Mouse (Mus musculus): Measurements from ENCODE around the gene Rasl12. TPM values are rescaled to one million over a fixed set of nuclear protein-coding genes. Genes with fewer than 3 reads are reported as not detected.

Gene Rasl12
- polyA plus RNA-seq, 1 experiment from 2014 or later = 0.08 TPM

DNA sequence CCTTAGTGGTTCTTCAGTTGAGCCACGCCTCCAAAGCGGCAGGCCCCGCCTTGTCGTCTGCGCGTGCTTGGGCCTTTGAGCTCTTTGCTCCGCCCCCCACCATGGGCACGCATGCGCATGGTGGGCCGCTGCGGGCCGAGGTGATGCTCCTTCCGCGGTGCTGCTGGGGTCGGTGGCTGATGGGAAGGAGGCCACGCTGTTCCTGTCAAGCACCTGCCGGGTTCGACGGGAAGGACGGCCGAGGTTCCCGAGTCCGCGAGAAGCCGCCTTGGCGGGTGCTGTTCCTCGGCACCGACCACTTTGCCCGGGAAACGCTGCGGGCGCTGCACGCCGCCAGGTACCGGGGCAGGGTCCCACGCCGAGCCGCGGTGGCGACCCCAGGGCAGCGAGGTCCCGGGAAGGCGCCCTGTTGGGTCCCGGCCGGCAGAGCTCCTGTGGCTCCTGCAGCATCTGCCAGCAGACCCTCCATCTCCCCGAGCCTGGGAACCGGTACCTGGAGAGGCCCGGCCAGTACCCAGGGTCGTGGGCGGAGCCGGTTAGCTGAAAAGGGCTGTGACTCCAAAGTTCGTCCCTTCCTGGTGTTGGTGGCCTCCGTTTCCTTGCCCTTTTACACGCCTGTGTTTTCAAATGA, 37.5 kb downstream of the Rasl12 start, which contains the start of gene Mtfmt:
Gene Mtfmt, plus strand, starts transcription at position 112 of the 631 bp plus-strand sequence.
- Histone ChIP-seq H3K4me2 (ENCODE audit: low read depth, low read length) (peak within 1 kb of the TSS; percentile 90), H3K27me3 (ENCODE audit: insufficient read depth, low read length) (no peaks in the 10 kb centered on the region), H3K4me3 (ENCODE audit: low read depth, low read length) (peak within 1 kb of the TSS; percentile 98), H3K9ac (replicated peaks) (peak within 1 kb of the TSS; percentile 86), H3K36me3 (replicated peaks; ENCODE audit: insufficient read depth, low read length) (peaks cover 5% of the 10 kb centered on the region; the same call in 1 of the 2 replicates), H3K4me1 (ENCODE audit: insufficient read depth) (peaks cover 5% of the 10 kb centered on the region), H3K9me3 (ENCODE audit: low read length) (no peaks in the 10 kb centered on the region), H3K27ac (ENCODE audit: low read depth) (peak within 1 kb of the TSS; percentile 58)
- ATAC-seq = peak; percentile 91
- TF ChIP-seq CTCF (IDR thresholded peaks at IDR 0.05; ENCODE audit: low read depth) = no peak
- no peak for TF ChIP-seq EP300 (IDR thresholded peaks at IDR 0.05; ENCODE audit: low read depth)
- peak; percentile 98 for DNase-seq
- under 1% methylated on average over 52 of the region's 54 CpGs for WGBS (ENCODE audit: insufficient replicate concordance)

GRCm38 (mm10) chr9:65444692-65445091, 46.4 kb downstream of the Rasl12 start:
- no peaks in the 10 kb centered on the region for H3K9me3 ChIP-seq (ENCODE audit: low read length)
- no peaks in the 10 kb centered on the region for H3K27me3 ChIP-seq (ENCODE audit: insufficient read depth, low read length)
- no peak overlapping the region for H3K4me2 ChIP-seq (ENCODE audit: low read depth, low read length)
- H3K4me3 ChIP-seq (ENCODE audit: low read depth, low read length) = no peak overlapping the region
- H3K27ac ChIP-seq (ENCODE audit: low read depth) = no peak overlapping the region
- no peak overlapping the region for H3K9ac ChIP-seq (replicated peaks)
- no peaks in the 10 kb centered on the region for H3K4me1 ChIP-seq (ENCODE audit: insufficient read depth)
- 89% methylated on average over 4 of the region's 4 CpGs for WGBS (ENCODE audit: insufficient replicate concordance)
- ATAC-seq (no peak), DNase-seq (no peak)
- peaks cover 39% of the 10 kb centered on the region for H3K36me3 ChIP-seq (replicated peaks; ENCODE audit: insufficient read depth, low read length)
- no peak for TF ChIP-seq EP300 (IDR thresholded peaks at IDR 0.05; ENCODE audit: low read depth)
- 0 out of 2 replicates have a peak, but pooled peaks have one; percentile 7 for TF ChIP-seq CTCF (IDR thresholded peaks at IDR 0.05; ENCODE audit: low read depth)

- Histone ChIP-seq H3K36me3 (replicated peaks; ENCODE audit: insufficient read depth, low read length) (peaks cover 41% of the 10 kb centered on the region), H3K27me3 (ENCODE audit: insufficient read depth, low read length) (no peaks in the 10 kb centered on the region), H3K4me1 (ENCODE audit: insufficient read depth) (no peaks in the 10 kb centered on the region), H3K4me3 (ENCODE audit: low read depth, low read length) (no peak overlapping the region), H3K9me3 (ENCODE audit: low read length) (no peaks in the 10 kb centered on the region), H3K4me2 (ENCODE audit: low read depth, low read length) (no peak overlapping the region), H3K27ac (ENCODE audit: low read depth) (no peak overlapping the region), H3K9ac (replicated peaks) (no peak overlapping the region)
- WGBS (ENCODE audit: insufficient replicate concordance) = 87% methylated on average over 6 of the region's 6 CpGs
- TF ChIP-seq EP300 (IDR thresholded peaks at IDR 0.05; ENCODE audit: low read depth) (no peak), CTCF (IDR thresholded peaks at IDR 0.05; ENCODE audit: low read depth) (no peak)
- ATAC-seq (no peak), DNase-seq (no peak)
Measured at GRCm38 (mm10) chr9:65447951-65448350, 49.6 kb downstream of the Rasl12 start.

GRCm38 (mm10) chr9:65458975-65459374, 60.7 kb downstream of the Rasl12 start:
- WGBS (ENCODE audit: insufficient replicate concordance) = 85% methylated on average over 2 of the region's 2 CpGs
- Histone ChIP-seq H3K4me1 (ENCODE audit: insufficient read depth) (peaks cover 12% of the 10 kb centered on the region), H3K27ac (ENCODE audit: low read depth) (no peak overlapping the region), H3K9ac (replicated peaks) (no peak overlapping the region), H3K36me3 (replicated peaks; ENCODE audit: insufficient read depth, low read length) (no peaks in the 10 kb centered on the region), H3K27me3 (ENCODE audit: insufficient read depth, low read length) (no peaks in the 10 kb centered on the region), H3K4me3 (ENCODE audit: low read depth, low read length) (no peak overlapping the region), H3K9me3 (ENCODE audit: low read length) (no peaks in the 10 kb centered on the region), H3K4me2 (ENCODE audit: low read depth, low read length) (no peak overlapping the region)
- DNase-seq = no peak
- ATAC-seq = no peak
- TF ChIP-seq CTCF (IDR thresholded peaks at IDR 0.05; ENCODE audit: low read depth) (no peak), EP300 (IDR thresholded peaks at IDR 0.05; ENCODE audit: low read depth) (no peak)

DNA sequence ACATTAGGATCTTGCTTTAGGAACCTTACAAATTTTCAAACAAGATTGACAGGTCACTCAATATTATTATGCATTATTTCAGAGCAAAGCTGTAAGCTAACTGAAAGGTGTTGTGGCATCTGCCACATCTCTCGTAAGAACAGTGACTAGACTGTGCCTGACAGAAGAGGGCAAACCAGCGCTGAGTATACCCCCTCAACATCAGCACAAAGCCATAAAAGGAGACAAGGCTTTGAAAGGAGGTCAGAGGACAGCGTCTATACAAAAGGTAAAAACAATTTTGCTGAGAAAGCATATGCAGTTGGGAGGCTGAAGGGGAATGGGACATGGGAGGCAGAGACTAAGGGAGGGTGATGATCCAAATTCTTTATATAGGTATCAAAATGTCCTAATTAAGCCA, 61.9 kb downstream of the Rasl12 start:
- DNase-seq = no peak
- no peaks in the 10 kb centered on the region for H3K27me3 ChIP-seq (ENCODE audit: insufficient read depth, low read length)
- H3K27ac ChIP-seq (ENCODE audit: low read depth) = no peak overlapping the region
- no peak overlapping the region for H3K9ac ChIP-seq (replicated peaks)
- peak overlapping the region; percentile 78 for H3K4me2 ChIP-seq (ENCODE audit: low read depth, low read length)
- ATAC-seq = no peak
- 64% methylated on average over 3 of the region's 3 CpGs for WGBS (ENCODE audit: insufficient replicate concordance)
- peaks cover 15% of the 10 kb centered on the region for H3K4me1 ChIP-seq (ENCODE audit: insufficient read depth)
- H3K4me3 ChIP-seq (ENCODE audit: low read depth, low read length) = no peak overlapping the region
- H3K9me3 ChIP-seq (ENCODE audit: low read length) = no peaks in the 10 kb centered on the region
- H3K36me3 ChIP-seq (replicated peaks; ENCODE audit: insufficient read depth, low read length) = no peaks in the 10 kb centered on the region
- TF ChIP-seq CTCF (IDR thresholded peaks at IDR 0.05; ENCODE audit: low read depth) (no peak), EP300 (IDR thresholded peaks at IDR 0.05; ENCODE audit: low read depth) (no peak)

- no peaks in the 10 kb centered on the region for H3K9me3 ChIP-seq (ENCODE audit: low read length)
- H3K36me3 ChIP-seq (replicated peaks; ENCODE audit: insufficient read depth, low read length) = peaks cover 2% of the 10 kb centered on the region; the same call in 1 of the 2 replicates
- DNase-seq = peak; percentile 96
- peak; percentile 91 for ATAC-seq
- TF ChIP-seq CTCF (IDR thresholded peaks at IDR 0.05; ENCODE audit: low read depth) = no peak
- no peak for TF ChIP-seq EP300 (IDR thresholded peaks at IDR 0.05; ENCODE audit: low read depth)
- H3K4me2 ChIP-seq (ENCODE audit: low read depth, low read length) = peak within 1 kb of the TSS; percentile 78
- H3K4me1 ChIP-seq (ENCODE audit: insufficient read depth) = peaks cover 15% of the 10 kb centered on the region
- H3K27ac ChIP-seq (ENCODE audit: low read depth) = peak within 1 kb of the TSS; percentile 91
- H3K9ac ChIP-seq (replicated peaks) = peak within 1 kb of the TSS; percentile 75
- H3K4me3 ChIP-seq (ENCODE audit: low read depth, low read length) = peak within 1 kb of the TSS; percentile 82
- H3K27me3 ChIP-seq (ENCODE audit: insufficient read depth, low read length) = no peaks in the 10 kb centered on the region
- WGBS (ENCODE audit: insufficient replicate concordance) = under 1% methylated on average over 52 of the region's 53 CpGs
Measured at GRCm38 (mm10) chr9:65460732-65461442, 62.6 kb downstream of the Rasl12 start, which contains the start of gene Spg21. Gene Spg21 (plus strand): TSS chr9:65460947.
